Mouse (Mus musculus): Measurements from ENCODE around the gene Gm13101. TPM values are rescaled to one million over a fixed set of nuclear protein-coding genes. Genes with fewer than 3 reads are reported as not detected.
"Not testable (repeated sequence)": the region's sequence is repeated elsewhere in the genome, so short reads cannot be mapped to it uniquely, and the experiment has no call there.

Gene Gm13101
- total RNA-seq (2021): not detected in 2 replicates
- long read RNA-seq, experiment 1: 0 reads
- long read RNA-seq, experiment 2: 0 reads

GRCm38 (mm10) chr4:143966850-143967249 is at the start of gene Gm13101:
Gene Gm13101 (minus strand): TSS chr4:143966950.
- not testable (repeated sequence) for DNase-seq

- DNase-seq: not testable (repeated sequence)
These were observed 27.5 kb upstream of the Gm13101 start, which contains the start of gene Pramef17 for GRCm38 (mm10) chr4:143994269-143994668. Gene Pramef17 (minus strand): TSS chr4:143994369.

GRCm38 (mm10) chr4:143988126-143988525 is 21.4 kb upstream of the Gm13101 start:
- DNase-seq: peak; percentile 37

GRCm38 (mm10) chr4:143987475-143987941 is 20.8 kb upstream of the Gm13101 start:
- peak; percentile 3 for DNase-seq

- peak; percentile 4 for DNase-seq
These were observed 19.0 kb upstream of the Gm13101 start for GRCm38 (mm10) chr4:143985733-143986132.

GRCm38 (mm10) chr4:143985165-143985564 is 18.4 kb upstream of the Gm13101 start:
- not testable (repeated sequence) for DNase-seq

GRCm38 (mm10) chr4:143983446-143983845 is 16.7 kb upstream of the Gm13101 start:
- DNase-seq: not testable (repeated sequence)

- DNase-seq: not testable (repeated sequence)
These were observed 15.8 kb downstream of the Gm13101 start, which contains the start of gene Pramef25 for GRCm38 (mm10) chr4:143950916-143951315. Gene Pramef25 (minus strand): TSS chr4:143951016.

Other genes starting within 250 kb of the Gm13101 start
- gene Gm13078, start 247.5 kb downstream of the Gm13101 start, total RNA-seq (2021): not detected in 2 replicates
- gene Gm13023, start 177.6 kb downstream of the Gm13101 start, total RNA-seq (2021): not detected in 2 replicates
- gene Gm13084, start 150.9 kb downstream of the Gm13101 start, total RNA-seq (2021): not detected in 2 replicates
- gene Gm13103, start 120.5 kb downstream of the Gm13101 start, total RNA-seq (2021): not detected in 2 replicates
- not detected in 2 replicates for gene Pramef6, start 66.6 kb downstream of the Gm13101 start, total RNA-seq (2021)
- gene Pramef25, start 15.9 kb downstream of the Gm13101 start, total RNA-seq (2021): not detected in 2 replicates
- not detected in 2 replicates for gene Pramef17, start 27.4 kb upstream of the Gm13101 start, total RNA-seq (2021)
- not detected in 2 replicates for gene Pramel4, start 92.2 kb upstream of the Gm13101 start, total RNA-seq (2021)
- not detected in 2 replicates for gene Gm13102, start 139.5 kb upstream of the Gm13101 start, total RNA-seq (2021)
- gene Oog3, start 195.7 kb upstream of the Gm13101 start, total RNA-seq (2021): not detected in 2 replicates
- not detected in 2 replicates for gene Oog2, start 223.8 kb upstream of the Gm13101 start, total RNA-seq (2021)
- gene C87977, start 246.4 kb upstream of the Gm13101 start, total RNA-seq (2021): not detected in 2 replicates

All from adrenal gland, postnatal 14 days (tissue).